Mouse (Mus musculus) stomach, embryonic 15.5 days (tissue): ENCODE measurements around the gene Mast1. TPM values are rescaled to one million over a fixed set of nuclear protein-coding genes. Genes with fewer than 3 reads are reported as not detected.
A peak's percentile ranks its signal among the peaks of the same experiment; 100 is the strongest.

Experiments
- ATAC-seq: fragments of 200-750 bp; cut with Nextera tagmentation; 2 replicates; pipeline ENCODE4 v1.8.0; 2017; ENCODE audit warnings: low read depth, moderate number of reproducible peaks, moderate TSS enrichment; ENCODE audit not compliant: insufficient read depth, low FRiP score
- H3K27ac ChIP-seq: fragments of 300-500 bp; sonication (generic); 2 replicates; pipeline ENCODE4 v1.5.1; 2015; ENCODE audit warnings: mild to moderate bottlenecking, inconsistent platforms
- H3K27me3 ChIP-seq: fragments of 300-500 bp; sonication (generic); replicated peaks from 2 replicates; pipeline ENCODE4 v1.6.1; 2015; ENCODE audit warnings: inconsistent platforms
- H3K36me3 ChIP-seq: fragments of 300-500 bp; sonication (generic); 2 replicates; pipeline ENCODE4 v1.6.1; 2015; ENCODE audit warnings: inconsistent platforms
- H3K4me1 ChIP-seq: fragments of 300-500 bp; sonication (generic); 2 replicates; pipeline ENCODE4 v1.6.1; 2015; ENCODE audit warnings: inconsistent platforms
- H3K4me2 ChIP-seq: fragments of 300-500 bp; sonication (generic); 2 replicates; pipeline ENCODE4 v1.6.1; 2015; ENCODE audit warnings: mild to moderate bottlenecking, inconsistent platforms
- H3K4me3 ChIP-seq: fragments of 300-500 bp; sonication (generic); replicated peaks from 2 replicates; pipeline ENCODE4 v1.5.1; 2015; ENCODE audit warnings: inconsistent platforms
- H3K9ac ChIP-seq: fragments of 300-500 bp; sonication (generic); 2 replicates; pipeline ENCODE4 v1.6.1; 2015; ENCODE audit warnings: inconsistent platforms
- H3K9me3 ChIP-seq: fragments of 300-500 bp; sonication (generic); 2 replicates; pipeline ENCODE4 v1.6.1; 2016; ENCODE audit warnings: inconsistent platforms
- WGBS: fragments of 180-500 bp; shearing (Covaris S2); methylation state at CpG from one replicate; pipeline ENCODE4 v1.1.7; 2015; 5-methylcytosine and 5-hydroxymethylcytosine counted together
- microRNA-seq: library from miRNA; unstranded; fragments of <30 nt; microRNA quantifications from one replicate; pipeline ENCODE4, GENCODE M21; 2016
- polyA plus RNA-seq: library from polyadenylated mRNA; unstranded; fragments of >200 nt; fragmentation: Nextera tagmentation; extraction: Ambion mirVana; gene quantifications from 2 replicates; pipeline ENCODE4 v1.2.1, GENCODE M21; 2015

The Mast1 gene
- polyA plus RNA-seq, 1 experiment from 2014 or later = 2.2 TPM

- Histone ChIP-seq H3K9ac (no peak overlapping the region), H3K4me3 (no peak overlapping the region), H3K27me3 (no peaks in the 10 kb centered on the region), H3K9me3 (no peaks in the 10 kb centered on the region), H3K4me2 (no peak overlapping the region), H3K27ac (no peak overlapping the region), H3K4me1 (peaks cover 6% of the 10 kb centered on the region), H3K36me3 (no peaks in the 10 kb centered on the region)
- 75% methylated on average over 3 of the region's 3 CpGs for WGBS
- ATAC-seq = no peak
Measured at GRCm38 (mm10) chr8:84877297-84878035, 59.7 kb downstream of the Mast1 start.

GRCm38 (mm10) chr8:84874339-84874738 is 62.8 kb downstream of the Mast1 start:
- H3K9ac ChIP-seq = no peak overlapping the region
- peaks cover 14% of the 10 kb centered on the region for H3K4me1 ChIP-seq
- H3K9me3 ChIP-seq = no peaks in the 10 kb centered on the region
- no peak overlapping the region for H3K27ac ChIP-seq
- H3K4me3 ChIP-seq = no peak overlapping the region
- ATAC-seq = no peak
- no peak overlapping the region for H3K4me2 ChIP-seq
- 89% methylated on average over 3 of the region's 3 CpGs for WGBS
- no peaks in the 10 kb centered on the region for H3K27me3 ChIP-seq
- H3K36me3 ChIP-seq = peaks cover 4% of the 10 kb centered on the region; the same call in 1 of the 2 replicates

GRCm38 (mm10) chr8:84873016-84873415 is 64.1 kb downstream of the Mast1 start:
- H3K27ac ChIP-seq = no peak overlapping the region
- 0 out of 2 replicates have a peak overlapping the region, but pooled peaks have one; percentile 34 for H3K9ac ChIP-seq
- no peak for ATAC-seq
- H3K36me3 ChIP-seq = peaks cover 12% of the 10 kb centered on the region
- H3K27me3 ChIP-seq = no peaks in the 10 kb centered on the region
- peak overlapping the region; percentile 53 for H3K4me3 ChIP-seq
- WGBS = 63% methylated on average over 4 of the region's 4 CpGs
- H3K4me2 ChIP-seq = peak overlapping the region; percentile 100
- H3K4me1 ChIP-seq = peaks cover 14% of the 10 kb centered on the region
- H3K9me3 ChIP-seq = no peaks in the 10 kb centered on the region

- peak overlapping the region; percentile 100 for H3K4me2 ChIP-seq
- H3K4me3 ChIP-seq = peak overlapping the region; percentile 53
- peak; percentile 65 for ATAC-seq
- H3K27me3 ChIP-seq = no peaks in the 10 kb centered on the region
- peaks cover 18% of the 10 kb centered on the region for H3K36me3 ChIP-seq
- H3K4me1 ChIP-seq = peaks cover 14% of the 10 kb centered on the region
- 3% methylated on average over 53 of the region's 54 CpGs for WGBS
- no peaks in the 10 kb centered on the region for H3K9me3 ChIP-seq
- H3K27ac ChIP-seq = no peak overlapping the region
- H3K9ac ChIP-seq = peak overlapping the region; percentile 34
Measured at GRCm38 (mm10) chr8:84872309-84872965, 64.7 kb downstream of the Mast1 start.

- H3K9ac ChIP-seq = peak within 1 kb of the TSS; percentile 34
- ATAC-seq = peak; percentile 73
- H3K36me3 ChIP-seq = peaks cover 26% of the 10 kb centered on the region
- WGBS = 13% methylated on average over 44 of the region's 46 CpGs
- H3K27me3 ChIP-seq = no peaks in the 10 kb centered on the region
- H3K27ac ChIP-seq = no peak within 1 kb of the TSS
- H3K9me3 ChIP-seq = no peaks in the 10 kb centered on the region
- H3K4me2 ChIP-seq = peak within 1 kb of the TSS; percentile 100
- H3K4me1 ChIP-seq = peaks cover 14% of the 10 kb centered on the region
- peak within 1 kb of the TSS; percentile 53 for H3K4me3 ChIP-seq
Measured at GRCm38 (mm10) chr8:84871376-84872308, 65.5 kb downstream of the Mast1 start, which contains the start of gene Syce2. Gene Syce2, plus strand, starts transcription at chr8:84872111.

Small RNA genes lying within 50 kb of the gene (microRNA-seq; reads per million reads assigned to microRNA genes)
- gene Gm24197 (not detected), gene Mir7069 (2.1 reads per million, percentile 4 among the genes with 10 or more reads in this experiment)

Other genes with a start within 250 kb of the Mast1 start
- gene Nacc1, start 249.5 kb downstream of the Mast1 start, polyA plus RNA-seq = 15.8 and 17.4 TPM in 2 replicates
- gene Lyl1, start 235.9 kb downstream of the Mast1 start, polyA plus RNA-seq = 7.1 and 9.7 TPM in 2 replicates
- 3.5 and 4.1 TPM in 2 replicates for gene G430095P16Rik, start 214.4 kb downstream of the Mast1 start, polyA plus RNA-seq
- 28.7 and 29.3 TPM in 2 replicates for gene Nfix, start 137.0 kb downstream of the Mast1 start, polyA plus RNA-seq
- gene Dand5, start 114.5 kb downstream of the Mast1 start, polyA plus RNA-seq = 6.3 and 6.9 TPM in 2 replicates
- 52.7 and 54.5 TPM in 2 replicates for gene Gadd45gip1, start 105.8 kb downstream of the Mast1 start, polyA plus RNA-seq
- 115 and 130 TPM in 2 replicates for gene Rad23a, start 96.7 kb downstream of the Mast1 start, polyA plus RNA-seq
- gene Calr, start 90.4 kb downstream of the Mast1 start, polyA plus RNA-seq = 938 and 1,051 TPM in 2 replicates
- gene Farsa, start 80.4 kb downstream of the Mast1 start, polyA plus RNA-seq = 89.5 and 90.1 TPM in 2 replicates
- 56.1 and 63.7 TPM in 2 replicates for gene Syce2, start 65.2 kb downstream of the Mast1 start, polyA plus RNA-seq
- gene Gcdh, start 43.4 kb downstream of the Mast1 start, polyA plus RNA-seq = 42.6 and 45.9 TPM in 2 replicates
- gene Klf1, start 35.4 kb downstream of the Mast1 start, polyA plus RNA-seq = 14.8 and 39.3 TPM in 2 replicates
- 12.3 and 14.2 TPM in 2 replicates for gene Dnase2a, start 28.8 kb downstream of the Mast1 start, polyA plus RNA-seq
- gene Rtbdn, start 9.6 kb upstream of the Mast1 start, polyA plus RNA-seq = 0.28 and 0.64 TPM in 2 replicates
- not detected in 2 replicates for gene Gm49661, start 32.1 kb upstream of the Mast1 start, polyA plus RNA-seq
- gene Prdx2, start 32.2 kb upstream of the Mast1 start, polyA plus RNA-seq = 637 and 677 TPM in 2 replicates
- gene Rnaseh2a, start 32.4 kb upstream of the Mast1 start, polyA plus RNA-seq = 112 and 113 TPM in 2 replicates
- gene Junb, start 41.4 kb upstream of the Mast1 start, polyA plus RNA-seq = 33.4 and 49.6 TPM in 2 replicates
- gene Hook2, start 53.2 kb upstream of the Mast1 start, polyA plus RNA-seq = 46.3 and 51.1 TPM in 2 replicates
- gene Best2, start 77.2 kb upstream of the Mast1 start, polyA plus RNA-seq = 0.23 and 0.49 TPM in 2 replicates
- gene Asna1, start 87.9 kb upstream of the Mast1 start, polyA plus RNA-seq = 108 and 115 TPM in 2 replicates
- gene Trir, start 89.5 kb upstream of the Mast1 start, polyA plus RNA-seq = 104 and 132 TPM in 2 replicates
- 26.9 and 31.9 TPM in 2 replicates for gene Tnpo2, start 99.6 kb upstream of the Mast1 start, polyA plus RNA-seq
- gene Fbxw9, start 122.7 kb upstream of the Mast1 start, polyA plus RNA-seq = 29.0 and 29.4 TPM in 2 replicates
- gene Gm5741, start 130.6 kb upstream of the Mast1 start, polyA plus RNA-seq = 0.70 and 0.86 TPM in 2 replicates
- gene Dhps, start 134.4 kb upstream of the Mast1 start, polyA plus RNA-seq = 50.6 and 60.0 TPM in 2 replicates
- 131 and 142 TPM in 2 replicates for gene Wdr83os, start 143.4 kb upstream of the Mast1 start, polyA plus RNA-seq
- gene Wdr83, start 143.9 kb upstream of the Mast1 start, polyA plus RNA-seq = 40.6 and 41.1 TPM in 2 replicates
- gene Man2b1, start 145.9 kb upstream of the Mast1 start, polyA plus RNA-seq = 45.1 and 55.7 TPM in 2 replicates
- gene Zfp791, start 185.7 kb upstream of the Mast1 start, polyA plus RNA-seq = 2.6 and 2.7 TPM in 2 replicates
- gene Cks1brt, start 214.6 kb upstream of the Mast1 start, polyA plus RNA-seq = not detected in 2 replicates